Mouse (Mus musculus): ENCODE measurements around the gene H2afy. TPM values are rescaled to one million over a fixed set of nuclear protein-coding genes. Genes with fewer than 3 reads are reported as not detected.
"Not testable (repeated sequence)": the region's sequence is repeated elsewhere in the genome, so short reads cannot be mapped to it uniquely, and the experiment has no call there.

H2afy gene
- polyA plus RNA-seq, 2 experiments = 297 to 304 TPM

DNA sequence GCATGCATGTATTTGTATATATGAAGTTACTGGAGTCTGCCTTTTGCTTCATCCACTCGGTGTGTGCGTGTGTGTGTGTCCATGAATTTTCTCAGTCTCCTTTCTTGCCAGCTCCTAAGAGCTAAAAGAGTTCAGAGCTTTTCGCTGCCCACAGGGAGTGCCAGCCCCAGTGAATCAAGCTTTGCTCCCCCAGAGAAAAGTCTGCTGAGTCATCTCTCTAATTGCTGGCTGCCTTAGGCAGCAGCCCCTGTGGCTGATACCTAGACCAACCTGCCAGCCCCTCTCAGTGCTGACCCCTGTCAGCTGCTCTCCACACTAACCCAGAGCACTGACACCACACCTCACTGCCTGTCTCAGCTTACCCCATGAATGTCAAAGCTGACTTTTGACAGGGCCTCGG lies 107.2 kb downstream of the H2afy start:
- no peak for DNase-seq (ENCODE audit: low spot score)
- Histone ChIP-seq H3K4me1 (ENCODE audit: control insufficient read depth, insufficient read depth, low read length) (peaks cover 12% of the 10 kb centered on the region; the same call in 1 of the 2 replicates), H3K9ac (ENCODE audit: low read depth, low read length, severe bottlenecking) (no peak overlapping the region), H3K27ac (replicated peaks; ENCODE audit: low read depth, low read length) (no peak overlapping the region), H3K9me3 (ENCODE audit: control insufficient read depth, low read length) (no peaks in the 10 kb centered on the region), H3K27me3 (ENCODE audit: control insufficient read depth, insufficient read depth, low read length) (no peaks in the 10 kb centered on the region; the same call in 1 of the 2 replicates), H3K4me2 (replicated peaks; ENCODE audit: low read depth, low read length, severe bottlenecking) (no peak overlapping the region), H3K4me3 (replicated peaks; ENCODE audit: low read length) (no peak overlapping the region), H3K36me3 (ENCODE audit: control insufficient read depth, insufficient read depth, low read length) (no peaks in the 10 kb centered on the region)
- WGBS = 77% methylated on average over 4 of the region's 4 CpGs
- ATAC-seq (ENCODE audit: low FRiP score, low read depth) = no peak
- no peak for TF ChIP-seq POLR2A (IDR thresholded peaks at IDR 0.05; ENCODE audit: borderline replicate concordance, extremely low read depth, insufficient read depth, insufficient read length)

DNA sequence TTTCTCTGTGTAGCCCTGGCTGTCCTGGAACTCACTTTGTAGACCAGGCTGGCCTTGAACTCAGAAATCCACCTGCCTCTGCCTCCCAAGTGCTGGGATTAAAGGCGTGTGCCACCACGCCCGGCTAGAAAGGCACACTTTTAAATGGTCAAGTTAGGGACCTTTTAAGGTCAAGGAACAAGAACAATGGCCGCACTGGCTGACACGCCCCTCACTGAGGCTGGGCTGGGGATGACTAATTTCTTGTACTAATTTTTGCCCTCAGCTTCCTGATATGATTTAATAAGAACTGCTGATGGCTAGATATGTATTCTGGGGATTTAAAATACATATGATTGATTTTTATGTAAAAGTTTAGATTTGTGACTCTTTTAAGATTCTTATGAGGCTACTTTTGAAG lies 108.2 kb downstream of the H2afy start:
- H3K4me1 ChIP-seq (ENCODE audit: control insufficient read depth, insufficient read depth, low read length) = peaks cover 12% of the 10 kb centered on the region; the same call in 1 of the 2 replicates
- H3K4me3 ChIP-seq (replicated peaks; ENCODE audit: low read length); H3K27ac ChIP-seq (replicated peaks; ENCODE audit: low read depth, low read length); H3K36me3 ChIP-seq (ENCODE audit: control insufficient read depth, insufficient read depth, low read length); H3K27me3 ChIP-seq (ENCODE audit: control insufficient read depth, insufficient read depth, low read length); H3K9me3 ChIP-seq (ENCODE audit: control insufficient read depth, low read length); ATAC-seq (ENCODE audit: low FRiP score, low read depth); H3K4me2 ChIP-seq (replicated peaks; ENCODE audit: low read depth, low read length, severe bottlenecking); DNase-seq (ENCODE audit: low spot score); H3K9ac ChIP-seq (ENCODE audit: low read depth, low read length, severe bottlenecking): not testable (repeated sequence)
- 80% methylated on average over 5 of the region's 5 CpGs for WGBS

DNA sequence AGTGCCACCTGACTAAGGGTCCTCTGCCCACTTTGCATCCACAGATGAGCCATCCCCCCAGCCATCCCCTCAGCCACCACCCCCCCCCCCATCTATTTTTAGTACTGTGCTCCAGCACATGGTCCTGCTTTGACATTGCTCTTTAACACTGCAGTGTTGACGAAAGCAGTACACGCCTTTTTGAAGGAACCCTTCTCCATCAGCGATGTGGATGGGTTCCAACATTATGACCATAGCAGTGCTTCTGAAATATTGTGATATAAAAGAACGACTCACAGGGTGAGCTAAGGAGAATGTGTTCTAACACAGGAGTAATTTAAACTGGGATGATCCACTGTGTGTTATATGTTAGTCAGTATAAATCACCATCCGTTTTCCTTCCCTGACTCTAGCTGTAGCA lies 109.5 kb downstream of the H2afy start:
- Histone ChIP-seq H3K27ac (replicated peaks; ENCODE audit: low read depth, low read length) (no peak overlapping the region), H3K36me3 (ENCODE audit: control insufficient read depth, insufficient read depth, low read length) (no peaks in the 10 kb centered on the region), H3K4me1 (ENCODE audit: control insufficient read depth, insufficient read depth, low read length) (peaks cover 12% of the 10 kb centered on the region; the same call in 1 of the 2 replicates), H3K4me2 (replicated peaks; ENCODE audit: low read depth, low read length, severe bottlenecking) (no peak overlapping the region), H3K27me3 (ENCODE audit: control insufficient read depth, insufficient read depth, low read length) (no peaks in the 10 kb centered on the region; the same call in 1 of the 2 replicates), H3K4me3 (replicated peaks; ENCODE audit: low read length) (no peak overlapping the region), H3K9me3 (ENCODE audit: control insufficient read depth, low read length) (no peaks in the 10 kb centered on the region), H3K9ac (ENCODE audit: low read depth, low read length, severe bottlenecking) (no peak overlapping the region)
- 85% methylated on average over 5 of the region's 5 CpGs for whole genome bisulfite sequencing
- no peak for DNase-seq (ENCODE audit: low spot score)
- ATAC-seq (ENCODE audit: low FRiP score, low read depth) = no peak
- TF ChIP-seq POLR2A (IDR thresholded peaks at IDR 0.05; ENCODE audit: borderline replicate concordance, extremely low read depth, insufficient read depth, insufficient read length) = no peak

DNA sequence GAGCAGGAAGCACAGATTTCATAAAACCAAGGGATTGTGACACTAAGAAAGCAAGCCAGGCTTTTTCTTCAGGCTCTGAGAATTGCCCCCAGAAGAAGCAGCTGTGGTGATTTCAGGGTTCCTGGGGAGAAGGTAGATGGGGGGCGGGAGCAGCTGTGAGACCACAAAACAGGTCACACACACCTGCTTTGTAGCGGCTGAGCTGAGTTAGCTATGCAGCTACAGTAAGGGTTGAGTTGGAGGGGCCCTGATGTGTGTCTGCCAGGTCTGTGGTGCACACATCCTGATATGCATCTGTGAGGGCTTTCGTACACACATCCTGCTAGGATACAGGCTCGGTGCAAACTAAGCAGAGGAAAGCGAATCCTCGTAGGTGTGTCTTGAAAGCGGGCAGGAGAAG lies 110.1 kb downstream of the H2afy start:
- no peak overlapping the region for H3K27ac ChIP-seq (replicated peaks; ENCODE audit: low read depth, low read length)
- no peak overlapping the region for H3K4me2 ChIP-seq (replicated peaks; ENCODE audit: low read depth, low read length, severe bottlenecking)
- WGBS = 74% methylated on average over 7 of the region's 7 CpGs
- no peak for TF ChIP-seq POLR2A (IDR thresholded peaks at IDR 0.05; ENCODE audit: borderline replicate concordance, extremely low read depth, insufficient read depth, insufficient read length)
- no peaks in the 10 kb centered on the region for H3K9me3 ChIP-seq (ENCODE audit: control insufficient read depth, low read length)
- H3K9ac ChIP-seq (ENCODE audit: low read depth, low read length, severe bottlenecking) = no peak overlapping the region
- ATAC-seq (ENCODE audit: low FRiP score, low read depth) (no peak), DNase-seq (ENCODE audit: low spot score) (no peak)
- peaks cover 12% of the 10 kb centered on the region; the same call in 1 of the 2 replicates for H3K4me1 ChIP-seq (ENCODE audit: control insufficient read depth, insufficient read depth, low read length)
- no peak overlapping the region for H3K4me3 ChIP-seq (replicated peaks; ENCODE audit: low read length)
- H3K27me3 ChIP-seq (ENCODE audit: control insufficient read depth, insufficient read depth, low read length) = no peaks in the 10 kb centered on the region; the same call in 1 of the 2 replicates
- no peaks in the 10 kb centered on the region for H3K36me3 ChIP-seq (ENCODE audit: control insufficient read depth, insufficient read depth, low read length)

DNA sequence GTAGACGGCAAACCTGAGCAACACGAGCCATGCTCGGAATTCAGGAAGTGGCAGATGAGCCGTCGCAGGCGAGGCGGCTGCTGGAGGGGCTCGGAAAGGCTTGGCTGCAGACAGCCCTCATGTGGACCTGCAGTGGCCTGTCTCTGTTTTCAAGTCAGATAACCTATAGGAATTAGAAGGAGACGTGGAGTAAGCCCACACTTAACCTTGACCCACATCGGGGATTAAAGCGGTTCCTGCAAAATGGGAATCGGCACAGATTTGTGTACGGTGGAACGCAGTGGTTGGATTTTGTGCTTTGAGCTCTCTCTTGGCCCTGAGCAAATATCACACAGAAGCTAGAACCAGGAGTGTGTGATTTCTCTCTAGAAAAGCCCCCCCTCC lies 111.1 kb downstream of the H2afy start:
- Histone ChIP-seq H3K27me3 (ENCODE audit: control insufficient read depth, insufficient read depth, low read length) (no peaks in the 10 kb centered on the region; the same call in 1 of the 2 replicates), H3K9ac (ENCODE audit: low read depth, low read length, severe bottlenecking) (no peak overlapping the region), H3K9me3 (ENCODE audit: control insufficient read depth, low read length) (no peaks in the 10 kb centered on the region), H3K4me3 (replicated peaks; ENCODE audit: low read length) (no peak overlapping the region), H3K4me1 (ENCODE audit: control insufficient read depth, insufficient read depth, low read length) (peaks cover 12% of the 10 kb centered on the region; the same call in 1 of the 2 replicates), H3K27ac (replicated peaks; ENCODE audit: low read depth, low read length) (no peak overlapping the region), H3K4me2 (replicated peaks; ENCODE audit: low read depth, low read length, severe bottlenecking) (peak overlapping the region; percentile 22), H3K36me3 (ENCODE audit: control insufficient read depth, insufficient read depth, low read length) (no peaks in the 10 kb centered on the region)
- DNase-seq (ENCODE audit: low spot score) (no peak), ATAC-seq (ENCODE audit: low FRiP score, low read depth) (no peak)
- 28% methylated on average over 14 of the region's 14 CpGs for WGBS
- TF ChIP-seq POLR2A (IDR thresholded peaks at IDR 0.05; ENCODE audit: borderline replicate concordance, extremely low read depth, insufficient read depth, insufficient read length) = no peak
